Comparison of ENCODE assay signal across 12 mouse cellular contexts in the genomic region with DNA sequence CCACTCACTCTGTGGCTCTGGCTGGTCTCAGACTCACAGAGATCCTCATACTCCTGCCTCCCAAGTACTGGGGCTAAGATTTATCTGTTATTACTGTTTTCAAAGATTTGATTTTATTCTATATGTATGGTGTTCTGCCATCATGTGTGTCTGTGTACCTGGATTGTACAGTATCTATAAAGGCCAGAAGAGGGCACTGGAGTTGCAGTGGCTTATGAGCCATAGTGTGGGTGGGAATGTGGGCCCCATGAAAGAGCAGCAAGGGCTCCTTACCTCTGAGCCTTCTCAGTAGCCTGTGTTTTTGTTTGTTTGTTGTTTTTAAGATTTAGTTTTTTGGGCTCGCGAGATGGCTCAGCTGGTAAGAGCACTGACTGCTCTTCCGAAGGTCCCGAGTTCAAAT. TPM values are rescaled to one million over a fixed set of nuclear protein-coding genes. Genes with fewer than 3 reads are reported as not detected.
A peak's percentile ranks its signal among the peaks of the same experiment; 100 is the strongest.
DNase-seq lines count a peak whose midpoint lies in the region; ATAC-seq and TF ChIP-seq lines count a peak whose summit lies in the region.
"Had no signal": no experiment of that assay in that cellular context is flagged by ENCODE, and none has a peak within 500 bp of the region (broad histone marks: within the 10 kb centered on the region; RNA-seq: fewer than 3 reads in every experiment).

No protein-coding gene starts in this region.

- DNase-seq in kidney, adult 2 months = no peak
- no peak for DNase-seq in midbrain, postnatal 0 days (ENCODE audit: low spot score)
- DNase-seq in adrenal gland, postnatal 10 days = no peak
- DNase-seq in adrenal gland, postnatal 25 days = no peak
- DNase-seq: right cerebral cortex, postnatal 14 days had no signal

- H3K27ac ChIP-seq in kidney, adult 2 months (ENCODE audit: insufficient read depth, low read depth, low read length) = no peak overlapping the region
- H3K27ac ChIP-seq in kidney, embryonic 16.5 days (ENCODE audit: low read length) = no peak overlapping the region
- no peak overlapping the region for H3K27ac ChIP-seq in midbrain, postnatal 0 days (ENCODE audit: low read depth, low read length)
- H3K27ac ChIP-seq in midbrain, embryonic 13.5 days = no peak overlapping the region
- no peak overlapping the region for H3K27ac ChIP-seq in cortical plate, adult 2 months (ENCODE audit: insufficient read depth, low read length)
- H3K27ac ChIP-seq: neural tube, embryonic 13.5 days had no signal

- H3K36me3 ChIP-seq in kidney, adult 2 months (ENCODE audit: control insufficient read depth, insufficient read depth, low read length) = no peaks in the 10 kb centered on the region; the same call in 1 of the 2 replicates
- peaks cover 19% of the 10 kb centered on the region; the same call in 1 of the 2 replicates for H3K36me3 ChIP-seq in kidney, embryonic 16.5 days (ENCODE audit: insufficient read depth, low read length)
- H3K36me3 ChIP-seq in midbrain, postnatal 0 days (ENCODE audit: insufficient read depth, low read length) = peaks cover 22% of the 10 kb centered on the region
- H3K36me3 ChIP-seq in midbrain, embryonic 13.5 days = peaks cover 57% of the 10 kb centered on the region

- peak; percentile 51 for TF ChIP-seq CTCF in kidney, adult 2 months (conservative IDR thresholded peaks at IDR 0.05; ENCODE audit: insufficient read depth, insufficient read length, low read depth, low read length)
- TF ChIP-seq CTCF in midbrain, postnatal 0 days (IDR thresholded peaks at IDR 0.05) = peak; percentile 61
- TF ChIP-seq CTCF in cortical plate, adult 2 months (IDR thresholded peaks at IDR 0.05; ENCODE audit: extremely low read depth, insufficient read depth, low read length) = peak; percentile 27; the same call in 1 of the 2 replicates

- H3K27me3 ChIP-seq in kidney, adult 2 months (replicated peaks; ENCODE audit: control insufficient read depth, insufficient read depth, low read length) = no peaks in the 10 kb centered on the region
- H3K27me3 ChIP-seq in kidney, embryonic 16.5 days (ENCODE audit: insufficient read depth, low read length) = no peaks in the 10 kb centered on the region
- H3K27me3 ChIP-seq in midbrain, postnatal 0 days (ENCODE audit: insufficient read depth, low read length) = no peaks in the 10 kb centered on the region
- no peaks in the 10 kb centered on the region for H3K27me3 ChIP-seq in midbrain, embryonic 13.5 days
- H3K27me3 ChIP-seq: neural tube, embryonic 13.5 days had no signal

- no peaks in the 10 kb centered on the region for H3K9me3 ChIP-seq in kidney, embryonic 16.5 days (ENCODE audit: low read length)
- no peaks in the 10 kb centered on the region for H3K9me3 ChIP-seq in midbrain, postnatal 0 days (ENCODE audit: low read length)
- no peaks in the 10 kb centered on the region for H3K9me3 ChIP-seq in midbrain, embryonic 13.5 days
- H3K9me3 ChIP-seq: neural tube, embryonic 13.5 days had no signal

- H3K4me1 ChIP-seq in kidney, adult 2 months (ENCODE audit: control insufficient read depth, insufficient read depth, low read length) = no peaks in the 10 kb centered on the region
- H3K4me1 ChIP-seq in kidney, embryonic 16.5 days (ENCODE audit: insufficient read depth, low read length) = no peaks in the 10 kb centered on the region
- H3K4me1 ChIP-seq in midbrain, postnatal 0 days (ENCODE audit: insufficient read depth, low read length) = no peaks in the 10 kb centered on the region
- H3K4me1 ChIP-seq in midbrain, embryonic 13.5 days (replicated peaks) = peaks cover 5% of the 10 kb centered on the region; the same call in 1 of the 2 replicates
- H3K4me1 ChIP-seq in cortical plate, adult 2 months (ENCODE audit: control insufficient read depth, insufficient read depth, low read length) = 0 out of 2 replicates have a peak, but pooled peaks cover 2% of the 10 kb centered on the region

- TF ChIP-seq POLR2A in kidney, adult 2 months (IDR thresholded peaks at IDR 0.05; ENCODE audit: low read depth, low read length) = no peak
- no peak for TF ChIP-seq POLR2A in cortical plate, adult 2 months (IDR thresholded peaks at IDR 0.05; ENCODE audit: extremely low read depth, insufficient read depth, low read length)

- no peak for ATAC-seq in kidney, embryonic 16.5 days (ENCODE audit: low FRiP score, low TSS enrichment)
- ATAC-seq in midbrain, postnatal 0 days (ENCODE audit: low FRiP score) = no peak
- ATAC-seq in midbrain, embryonic 13.5 days = no peak
- ATAC-seq in erythroid progenitor cell, adult 5-6 weeks (replicated peaks; ENCODE audit: low FRiP score, poor library complexity, severe bottlenecking) = no peak
- ATAC-seq: hindbrain, embryonic 16.5 days had no signal

- WGBS in kidney, adult 2 months = 93% methylated on average over 4 of the region's 4 CpGs
- 93% methylated on average over 4 of the region's 4 CpGs for WGBS in kidney, embryonic 16.5 days
- 96% methylated on average over 4 of the region's 4 CpGs for WGBS in midbrain, postnatal 0 days
- 95% methylated on average over 4 of the region's 4 CpGs for WGBS in midbrain, embryonic 13.5 days

- H3K9ac ChIP-seq in kidney, embryonic 16.5 days (replicated peaks; ENCODE audit: low read length) = no peak overlapping the region
- no peak overlapping the region for H3K9ac ChIP-seq in midbrain, postnatal 0 days (replicated peaks; ENCODE audit: low read length, poor library complexity, severe bottlenecking)
- no peak overlapping the region for H3K9ac ChIP-seq in midbrain, embryonic 13.5 days (replicated peaks)
- H3K9ac ChIP-seq: neural tube, embryonic 13.5 days had no signal

- H3K4me2 ChIP-seq in kidney, embryonic 16.5 days (replicated peaks; ENCODE audit: low read depth, low read length) = no peak overlapping the region
- no peak overlapping the region for H3K4me2 ChIP-seq in midbrain, postnatal 0 days (ENCODE audit: low read depth, low read length, poor library complexity, severe bottlenecking)
- no peak overlapping the region for H3K4me2 ChIP-seq in midbrain, embryonic 13.5 days (replicated peaks)
- H3K4me2 ChIP-seq: heart, embryonic 11.5 days; neural tube, embryonic 13.5 days had no signal

- H3K4me3 ChIP-seq in kidney, adult 2 months (ENCODE audit: insufficient read depth, low read depth, low read length) = no peak overlapping the region
- no peak overlapping the region for H3K4me3 ChIP-seq in kidney, embryonic 16.5 days (ENCODE audit: low read length)
- no peak overlapping the region for H3K4me3 ChIP-seq in midbrain, postnatal 0 days (ENCODE audit: low read depth, low read length)
- no peak overlapping the region for H3K4me3 ChIP-seq in midbrain, embryonic 13.5 days (replicated peaks)
- no peak overlapping the region for H3K4me3 ChIP-seq in cortical plate, adult 2 months (ENCODE audit: insufficient read depth, low read length)
- H3K4me3 ChIP-seq: neural tube, embryonic 13.5 days had no signal

RNA-seq across cellular contexts. Expression of a gene that starts 6.9 kb away (rescaled TPM):
- polyA plus RNA-seq in kidney, adult 2 months (2012; rRNA removed) = 85.2 and 115 TPM in 2 replicates
- 81.7 and 87.8 TPM in 2 replicates for polyA plus RNA-seq in kidney, embryonic 16.5 days (2015; fragmentation: Nextera tagmentation; extraction: Ambion mirVana)
- total RNA-seq in midbrain, postnatal 0 days (2014; rRNA removed) = 52.4 and 64.8 TPM in 2 replicates
- polyA plus RNA-seq in midbrain, postnatal 0 days (2015; fragmentation: Nextera tagmentation; extraction: Ambion mirVana) = 49.5 and 51.6 TPM in 2 replicates
- polyA plus RNA-seq in midbrain, embryonic 13.5 days (2015; fragmentation: Nextera tagmentation; extraction: Ambion mirVana) = 44.6 and 49.5 TPM in 2 replicates
- 55.9 and 74.3 TPM in 2 replicates for polyA plus RNA-seq in cortical plate, adult 2 months (2012; rRNA removed)
- 10 to 100 TPM; 43.1 to 47.0 TPM for total RNA-seq in adrenal gland, postnatal 10 days (2021)
- total RNA-seq in adrenal gland, postnatal 25 days (2021) = 55.6 and 76.6 TPM in 2 replicates
- total RNA-seq in erythroid progenitor cell, adult 5-6 weeks (2015; ENCODE audit: low replicate concordance) = 2.9 and 14.1 TPM in 2 replicates
- total RNA-seq in erythroid progenitor cell, adult 5-6 weeks (2017; ENCODE audit: low replicate concordance) = 4.9 and 6.5 TPM in 2 replicates

RNA-seq across cellular contexts. Expression of a gene that starts 33.0 kb away (rescaled TPM):
- 129 and 132 TPM in 2 replicates for polyA plus RNA-seq in kidney, adult 2 months (2012; rRNA removed)
- 5.0 and 6.4 TPM in 2 replicates for polyA plus RNA-seq in kidney, embryonic 16.5 days (2015; fragmentation: Nextera tagmentation; extraction: Ambion mirVana)
- 15.1 and 18.0 TPM in 2 replicates for total RNA-seq in midbrain, postnatal 0 days (2014; rRNA removed)
- 9.2 and 9.3 TPM in 2 replicates for polyA plus RNA-seq in midbrain, postnatal 0 days (2015; fragmentation: Nextera tagmentation; extraction: Ambion mirVana)
- 4.3 and 4.4 TPM in 2 replicates for polyA plus RNA-seq in midbrain, embryonic 13.5 days (2015; fragmentation: Nextera tagmentation; extraction: Ambion mirVana)
- polyA plus RNA-seq in cortical plate, adult 2 months (2012; rRNA removed) = 55.9 and 56.8 TPM in 2 replicates
- total RNA-seq in adrenal gland, postnatal 10 days (2021) = 100 to 1,000 TPM; 124 to 184 TPM
- 57.7 and 65.6 TPM in 2 replicates for total RNA-seq in adrenal gland, postnatal 25 days (2021)
- total RNA-seq in erythroid progenitor cell, adult 5-6 weeks (2015; ENCODE audit: low replicate concordance) = 30.6 and 35.3 TPM in 2 replicates
- 16.2 and 24.4 TPM in 2 replicates for total RNA-seq in erythroid progenitor cell, adult 5-6 weeks (2017; ENCODE audit: low replicate concordance)

RNA-seq across cellular contexts. Expression of a gene that starts 39.6 kb away (rescaled TPM):
- 0.10 and 0.16 TPM in 2 replicates for polyA plus RNA-seq in kidney, adult 2 months (2012; rRNA removed)
- 0.24 and 0.49 TPM in 2 replicates for polyA plus RNA-seq in kidney, embryonic 16.5 days (2015; fragmentation: Nextera tagmentation; extraction: Ambion mirVana)
- total RNA-seq in midbrain, postnatal 0 days (2014; rRNA removed) = 0.55 and 1.1 TPM in 2 replicates
- polyA plus RNA-seq in midbrain, postnatal 0 days (2015; fragmentation: Nextera tagmentation; extraction: Ambion mirVana) = 1.5 TPM in 2 replicates
- 0.26 and 0.59 TPM in 2 replicates for polyA plus RNA-seq in midbrain, embryonic 13.5 days (2015; fragmentation: Nextera tagmentation; extraction: Ambion mirVana)
- 0.17 and 0.19 TPM in 2 replicates for polyA plus RNA-seq in cortical plate, adult 2 months (2012; rRNA removed)
- total RNA-seq in adrenal gland, postnatal 10 days (2021) = under 1 TPM; 0.36 to 0.54 TPM
- total RNA-seq in adrenal gland, postnatal 25 days (2021) = 0.79 TPM in 1 of 2 replicates, not detected in the other
- not detected in 2 replicates for total RNA-seq in erythroid progenitor cell, adult 5-6 weeks (2015; ENCODE audit: low replicate concordance)
- not detected in 2 replicates for total RNA-seq in erythroid progenitor cell, adult 5-6 weeks (2017; ENCODE audit: low replicate concordance)

RNA-seq across cellular contexts. Expression of a gene that starts 39.8 kb away (rescaled TPM):
- 107 and 111 TPM in 2 replicates for polyA plus RNA-seq in kidney, adult 2 months (2012; rRNA removed)
- 58.3 and 58.6 TPM in 2 replicates for polyA plus RNA-seq in kidney, embryonic 16.5 days (2015; fragmentation: Nextera tagmentation; extraction: Ambion mirVana)
- 91.1 and 98.3 TPM in 2 replicates for total RNA-seq in midbrain, postnatal 0 days (2014; rRNA removed)
- polyA plus RNA-seq in midbrain, postnatal 0 days (2015; fragmentation: Nextera tagmentation; extraction: Ambion mirVana) = 49.8 and 58.6 TPM in 2 replicates
- polyA plus RNA-seq in midbrain, embryonic 13.5 days (2015; fragmentation: Nextera tagmentation; extraction: Ambion mirVana) = 53.0 and 56.5 TPM in 2 replicates
- polyA plus RNA-seq in cortical plate, adult 2 months (2012; rRNA removed) = 107 and 108 TPM in 2 replicates
- total RNA-seq in adrenal gland, postnatal 10 days (2021) = 10 to 100 TPM; 45.0 to 48.5 TPM
- 70.3 and 71.8 TPM in 2 replicates for total RNA-seq in adrenal gland, postnatal 25 days (2021)
- total RNA-seq in erythroid progenitor cell, adult 5-6 weeks (2015; ENCODE audit: low replicate concordance) = 18.7 and 20.5 TPM in 2 replicates
- 17.3 and 24.7 TPM in 2 replicates for total RNA-seq in erythroid progenitor cell, adult 5-6 weeks (2017; ENCODE audit: low replicate concordance)

RNA-seq across cellular contexts. Expression of a gene that starts 40.1 kb away (rescaled TPM):
- polyA plus RNA-seq in kidney, adult 2 months (2012; rRNA removed) = 29.9 and 31.9 TPM in 2 replicates
- 20.4 and 21.7 TPM in 2 replicates for polyA plus RNA-seq in kidney, embryonic 16.5 days (2015; fragmentation: Nextera tagmentation; extraction: Ambion mirVana)
- total RNA-seq in midbrain, postnatal 0 days (2014; rRNA removed) = 9.8 and 12.3 TPM in 2 replicates
- polyA plus RNA-seq in midbrain, postnatal 0 days (2015; fragmentation: Nextera tagmentation; extraction: Ambion mirVana) = 7.4 and 9.3 TPM in 2 replicates
- polyA plus RNA-seq in midbrain, embryonic 13.5 days (2015; fragmentation: Nextera tagmentation; extraction: Ambion mirVana) = 12.5 and 13.4 TPM in 2 replicates
- polyA plus RNA-seq in cortical plate, adult 2 months (2012; rRNA removed) = 18.0 and 18.5 TPM in 2 replicates
- 10 to 100 TPM; 18.0 to 23.9 TPM for total RNA-seq in adrenal gland, postnatal 10 days (2021)
- 14.6 and 17.6 TPM in 2 replicates for total RNA-seq in adrenal gland, postnatal 25 days (2021)
- 5.8 and 16.3 TPM in 2 replicates for total RNA-seq in erythroid progenitor cell, adult 5-6 weeks (2015; ENCODE audit: low replicate concordance)
- total RNA-seq in erythroid progenitor cell, adult 5-6 weeks (2017; ENCODE audit: low replicate concordance) = 2.3 and 4.9 TPM in 2 replicates
